Mouse (Mus musculus) megakaryocyte progenitor cell, adult 5-6 weeks (primary cell): Measurements from ENCODE around the gene Sept9. TPM values are rescaled to one million over a fixed set of nuclear protein-coding genes. Genes with fewer than 3 reads are reported as not detected.
A peak's percentile ranks its signal among the peaks of the same experiment; 100 is the strongest.

Experiments used
- ATAC-seq: replicated peaks from 2 replicates; pipeline ENCODE4 v1.8.0; 2016; ENCODE audit warnings: mild to moderate bottlenecking, moderate TSS enrichment, inconsistent platforms; ENCODE audit not compliant: poor library complexity
- total RNA-seq, 2 experiments: library from RNA; stranded (forward) in 1 of 2; stranded (reverse) in 1 of 2; fragments of 157-497, 149-512 nt in 1 of 2; fragments of 200-1000 nt in 1 of 2; gene quantifications; 2 replicates each; pipeline versions ENCODE4 v1.2.3 to v1.2.4; 2015 to 2017

The Sept9 gene
- total RNA-seq, 2 experiments from 2014 or later: 81.7 to 140 TPM

DNA sequence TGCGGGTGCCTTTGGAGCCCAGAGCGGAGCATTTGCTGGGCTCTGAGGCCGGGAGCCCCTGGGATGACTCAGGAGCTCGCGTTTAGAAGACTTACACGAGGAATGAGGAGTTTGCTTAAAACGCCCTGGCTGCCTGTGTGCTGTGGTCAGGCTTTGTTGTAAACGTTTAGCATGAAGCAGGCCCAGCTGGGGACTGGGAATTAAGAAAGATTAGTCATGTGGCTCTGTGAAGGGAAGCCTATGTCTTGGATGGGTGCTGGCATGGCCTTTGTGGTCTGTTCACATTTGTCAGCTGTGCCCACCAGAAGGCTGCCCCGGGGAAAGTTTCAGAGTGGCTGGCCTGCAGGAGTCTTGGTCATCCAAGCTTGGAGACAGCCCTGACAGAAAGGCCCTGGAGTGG is 61.2 kb downstream of the Sept9 start:
- no peak for ATAC-seq

DNA sequence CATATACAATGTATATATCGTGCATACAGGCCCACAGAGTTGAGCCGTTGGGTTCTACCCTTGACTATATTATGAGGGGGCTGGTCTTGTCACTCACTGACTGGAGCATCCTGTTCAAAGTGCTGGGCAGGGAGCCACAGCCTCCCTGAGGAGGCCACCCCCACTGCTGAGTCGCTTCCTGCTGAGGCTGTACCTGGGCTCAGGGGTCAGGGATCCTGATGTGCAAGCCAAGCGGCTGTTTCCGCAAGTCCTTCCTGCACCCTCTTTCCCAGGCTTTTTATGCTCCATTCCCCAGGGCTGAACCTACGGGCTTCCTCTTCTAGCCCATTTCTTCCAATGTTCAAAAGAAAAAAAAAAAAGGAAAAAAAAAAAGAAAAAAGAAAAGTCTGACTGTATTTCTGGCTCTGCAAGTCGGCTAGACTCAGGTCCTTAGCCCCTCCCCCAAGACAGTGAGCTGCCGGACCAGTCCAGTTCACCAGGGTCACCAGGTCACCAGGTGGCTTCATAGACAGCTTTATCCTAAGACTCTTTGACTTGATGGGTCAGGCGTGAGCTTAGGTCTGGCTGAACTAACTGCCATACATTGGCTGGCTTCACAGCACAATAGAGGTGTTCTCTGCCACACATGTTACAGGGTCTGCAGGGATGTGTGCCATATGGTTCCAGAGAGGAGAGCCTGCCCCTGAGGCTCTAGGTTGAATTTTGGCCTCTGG is 63.8 kb downstream of the Sept9 start:
- no peak for ATAC-seq

DNA sequence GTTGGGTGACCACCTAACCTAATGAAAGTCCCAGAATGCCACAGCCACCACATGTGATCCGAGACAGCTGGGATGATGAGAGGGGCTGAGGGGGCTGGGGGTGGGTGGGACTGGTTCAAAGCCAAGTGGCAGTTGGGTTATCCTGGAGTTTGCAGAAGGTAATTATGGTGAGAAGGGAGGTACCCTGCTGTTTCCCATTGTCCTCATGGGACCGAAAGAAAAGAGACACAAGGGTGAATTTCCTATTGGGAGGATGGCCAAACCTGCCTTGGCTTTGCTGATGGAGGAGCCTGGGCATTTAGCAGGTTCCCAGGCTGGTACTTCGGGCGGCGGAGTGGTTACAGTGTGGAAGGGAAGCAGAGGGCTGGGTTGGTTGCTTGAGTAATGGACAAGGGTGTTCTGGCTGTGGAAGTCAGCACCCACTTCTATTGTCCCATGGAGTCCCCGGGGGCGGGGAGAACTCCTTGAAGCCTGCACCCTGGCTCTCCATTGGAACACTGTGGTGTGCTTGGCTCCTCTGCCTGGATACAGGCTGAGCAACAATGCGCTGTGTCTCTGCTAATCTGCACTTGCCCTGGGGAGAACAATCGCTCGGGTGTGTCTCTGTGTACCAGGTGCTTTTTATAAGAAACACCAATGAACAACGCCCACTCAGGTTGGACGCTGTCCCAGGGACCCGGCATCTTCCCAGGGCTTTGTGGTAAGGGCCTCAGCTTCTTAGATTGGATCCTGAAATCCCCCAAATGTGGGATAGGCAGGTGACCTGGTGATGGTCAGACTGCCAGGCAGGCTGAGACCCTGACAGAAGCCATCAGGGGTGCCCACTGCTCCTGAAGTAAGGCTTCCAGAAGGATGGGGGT is 64.9 kb downstream of the Sept9 start:
- no peak for ATAC-seq

DNA sequence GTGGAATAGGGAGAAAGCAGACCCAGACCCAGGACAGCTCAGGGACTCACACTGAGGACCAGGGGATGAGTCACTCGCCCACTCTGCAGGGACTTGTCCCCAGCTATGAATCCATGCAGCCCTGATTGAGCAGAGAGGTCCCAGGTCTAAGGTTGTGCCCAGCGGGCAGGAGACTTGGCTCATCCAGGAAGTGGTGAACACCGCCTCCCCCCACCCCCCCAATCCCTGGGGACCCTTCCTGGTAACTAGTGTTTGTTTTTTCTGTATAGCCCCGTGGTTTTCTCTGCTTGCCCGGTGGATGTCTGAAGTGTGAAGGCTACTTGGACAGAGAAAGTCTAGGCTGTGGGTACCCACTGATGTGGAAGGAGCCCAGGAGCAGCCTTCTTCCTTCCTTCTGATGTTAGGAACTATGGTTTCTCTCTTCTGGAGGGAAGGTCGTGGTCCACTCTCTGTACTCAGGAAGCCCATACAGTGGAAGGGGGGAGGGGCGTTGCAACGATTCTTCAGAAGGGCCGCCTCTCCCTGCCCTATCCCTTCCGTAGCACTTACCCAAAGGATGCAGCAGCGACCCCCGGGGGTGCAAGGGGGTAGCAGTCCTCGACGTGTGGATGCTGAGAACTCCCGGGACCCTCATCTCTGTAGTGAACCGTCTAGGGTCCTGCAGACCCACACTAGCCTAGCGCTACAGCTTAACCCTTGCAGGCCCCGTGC is 66.0 kb downstream of the Sept9 start:
- ATAC-seq: no peak

DNA sequence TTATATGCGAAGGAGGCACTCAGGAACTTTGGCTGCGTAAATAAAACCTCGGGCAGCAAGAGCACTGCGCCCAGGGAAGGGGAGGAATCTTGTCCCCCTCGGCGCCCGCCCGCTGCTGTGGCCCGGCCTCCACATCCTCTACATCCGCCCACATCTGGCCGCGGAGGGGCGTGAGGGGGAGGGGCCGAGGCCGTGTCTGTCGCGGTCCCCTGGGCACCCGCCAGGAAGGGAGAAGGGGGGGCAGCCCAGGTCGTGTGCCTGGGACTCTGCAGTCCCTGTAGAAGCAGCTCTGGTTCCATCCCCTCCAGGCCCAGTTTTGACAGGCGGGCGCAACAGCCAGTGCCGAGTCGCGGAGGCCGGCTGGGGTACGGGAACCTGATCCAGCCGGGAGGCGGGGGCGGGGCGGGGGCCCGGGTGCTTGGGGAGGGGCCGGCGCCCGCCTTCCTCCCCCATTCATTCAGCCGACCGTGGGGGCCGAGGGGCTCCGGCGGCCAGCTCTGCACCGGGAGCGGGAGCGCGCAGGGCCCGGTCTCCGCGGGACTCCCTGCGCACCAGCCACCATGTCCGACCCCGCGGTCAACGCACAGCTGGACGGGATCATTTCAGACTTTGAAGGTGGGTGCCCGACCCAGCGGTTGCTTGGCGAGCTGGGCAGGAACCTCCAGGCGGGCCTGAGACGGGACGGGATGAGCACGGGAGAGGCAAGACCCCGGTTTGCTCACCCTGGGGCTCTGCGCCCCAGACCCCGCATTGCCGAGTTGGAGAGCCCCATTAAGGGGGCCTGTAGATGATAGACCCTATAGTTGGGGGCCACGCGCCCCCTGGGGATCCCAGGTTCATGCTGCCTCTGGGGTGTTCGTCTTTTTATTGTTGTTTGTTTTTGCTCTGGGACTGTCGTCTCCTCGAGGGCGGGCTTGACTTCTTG is 66.8 kb downstream of the Sept9 start:
- peak; percentile 73 for ATAC-seq

DNA sequence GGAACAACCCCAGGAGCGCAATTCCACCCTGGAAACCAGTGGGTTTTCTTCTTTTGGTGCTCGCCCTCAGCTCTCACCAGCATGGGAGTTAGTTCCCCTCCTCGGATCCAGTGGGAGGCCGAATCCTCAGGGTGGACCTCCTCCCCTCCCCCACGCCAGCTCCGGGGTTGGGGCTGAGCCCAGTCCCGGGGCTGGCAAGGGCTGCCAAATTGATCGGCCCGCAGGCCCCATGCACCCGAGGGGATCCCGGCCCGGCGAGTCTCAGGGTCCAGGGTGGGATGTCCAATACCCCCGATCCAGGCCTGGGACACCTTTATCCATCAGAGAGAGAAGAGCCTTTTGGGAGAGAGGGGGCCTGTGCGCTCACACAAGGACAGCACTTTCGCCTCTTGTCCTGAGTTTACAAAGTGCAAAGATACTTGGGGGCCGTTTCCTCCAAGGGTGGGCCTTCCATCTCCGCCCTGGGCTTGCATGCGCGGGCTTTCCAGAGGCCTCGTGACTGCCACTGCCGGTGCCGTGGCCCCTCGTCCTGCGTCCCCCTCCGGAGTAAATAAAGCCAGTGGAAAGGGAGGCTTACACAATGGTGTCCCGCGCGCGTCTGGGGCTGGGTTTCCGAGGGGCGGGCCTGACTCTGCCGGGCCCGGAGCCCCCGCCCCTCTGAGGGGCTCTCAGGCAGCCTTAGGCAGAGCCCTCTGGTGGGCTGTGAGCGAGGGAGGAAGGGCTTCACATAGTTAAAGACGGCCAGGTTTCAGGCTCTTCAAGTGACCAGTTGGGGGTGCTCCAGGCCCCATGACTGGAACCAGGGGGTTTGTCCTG is 67.7 kb downstream of the Sept9 start:
- peak; percentile 68 for ATAC-seq

DNA sequence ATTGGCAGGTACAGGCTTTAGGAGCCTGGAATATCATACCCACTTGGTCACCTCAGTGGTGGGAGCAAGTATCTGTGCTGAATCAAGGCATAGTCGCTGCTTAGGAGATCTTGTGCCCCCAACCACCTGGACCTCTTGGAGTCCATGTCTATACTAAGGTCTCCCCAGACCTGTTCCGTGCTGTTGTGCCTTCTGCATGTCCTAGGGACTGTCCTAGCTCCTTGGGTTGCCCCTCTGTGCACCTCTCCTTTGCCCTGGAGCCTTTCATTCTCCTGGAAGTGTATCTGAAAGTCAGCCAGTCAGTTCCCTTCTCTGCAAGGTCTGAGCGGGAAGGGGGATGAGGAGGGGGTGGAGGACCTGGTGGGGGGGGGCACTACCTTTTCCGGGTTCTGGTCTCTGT is 68.4 kb downstream of the Sept9 start:
- ATAC-seq: no peak

DNA sequence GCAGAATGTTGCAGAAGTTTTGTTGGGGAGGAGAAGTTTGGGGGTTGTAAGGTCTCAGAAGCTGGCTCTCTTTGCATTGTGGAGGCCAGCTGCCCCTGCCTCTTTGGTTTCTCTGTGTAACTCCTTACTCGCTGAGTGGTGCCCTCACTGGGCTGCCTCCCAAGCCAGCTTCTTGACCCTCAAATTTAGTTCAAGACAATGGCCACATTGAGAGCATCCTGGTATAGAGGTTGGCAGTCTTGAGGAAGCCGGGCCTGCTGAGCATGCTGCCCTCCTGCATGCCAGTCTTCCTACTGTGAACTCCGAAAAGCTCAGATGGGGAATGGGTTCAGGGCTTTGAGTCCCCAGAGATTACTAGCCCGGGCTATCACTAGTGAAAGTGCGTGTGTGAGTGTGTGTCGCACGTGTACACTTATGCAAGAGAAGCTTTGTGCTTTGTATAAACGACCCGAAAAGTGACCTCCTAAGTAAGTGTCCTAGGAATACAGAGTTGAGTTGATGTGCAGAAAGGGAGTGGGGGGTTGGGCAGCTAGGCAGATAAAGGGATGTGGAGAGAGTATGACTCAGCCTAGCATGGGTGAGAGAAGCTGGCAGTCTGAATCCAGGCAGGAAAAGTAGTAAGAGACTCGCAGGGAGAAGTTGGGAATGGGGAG is 69.0 kb downstream of the Sept9 start:
- ATAC-seq: no peak

DNA sequence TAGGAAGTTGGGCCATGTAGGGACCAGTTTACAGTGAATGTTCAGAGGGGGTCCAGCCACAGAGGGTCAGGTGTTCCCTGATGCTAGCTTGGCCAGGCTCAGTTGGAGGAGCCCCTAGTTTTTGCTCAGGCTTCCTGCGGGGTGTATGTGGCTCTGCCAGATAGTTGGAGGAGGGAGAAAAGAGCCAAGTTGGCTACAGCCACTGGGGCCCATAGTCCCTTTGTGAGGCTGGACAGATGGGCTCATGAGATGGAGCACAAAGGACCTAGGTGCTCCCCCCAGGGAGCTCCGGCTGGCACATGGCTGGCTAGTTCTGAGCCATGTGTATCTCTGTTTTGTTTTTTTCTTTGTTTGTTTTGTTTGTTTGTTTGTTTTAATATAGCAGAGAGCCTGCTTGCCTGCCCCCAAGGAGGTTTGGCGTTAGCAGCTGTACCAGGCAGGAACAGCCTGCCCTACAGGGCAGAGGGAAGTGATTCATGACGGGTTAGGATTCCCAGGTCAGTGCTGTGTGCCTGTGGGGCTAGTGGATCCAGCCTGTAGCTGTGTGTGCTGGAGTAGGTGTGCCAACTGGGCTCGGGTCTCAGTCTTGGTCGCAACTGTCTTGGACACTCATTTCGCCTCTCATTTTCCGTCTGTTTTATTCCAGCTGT is 69.7 kb downstream of the Sept9 start:
- ATAC-seq: no peak

DNA sequence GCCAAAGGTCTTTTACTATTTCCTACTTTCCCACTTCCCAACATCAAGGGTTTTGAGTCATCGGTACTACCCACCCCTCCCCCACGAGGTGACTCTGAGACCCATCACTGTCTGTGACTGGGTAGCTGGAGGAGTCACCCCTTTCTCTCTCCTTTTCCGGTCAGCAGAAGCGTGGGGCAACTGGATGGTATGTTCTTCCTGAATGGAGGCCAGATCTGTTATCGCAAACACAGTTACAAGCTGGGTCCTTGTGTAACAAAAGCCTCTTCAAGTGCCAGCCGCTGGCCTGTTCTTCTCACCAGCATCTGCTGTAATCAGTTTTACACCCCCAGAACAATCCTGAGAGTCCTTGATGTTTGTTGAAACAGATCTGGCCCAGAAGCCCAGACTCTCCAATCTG is 70.5 kb downstream of the Sept9 start:
- no peak for ATAC-seq

DNA sequence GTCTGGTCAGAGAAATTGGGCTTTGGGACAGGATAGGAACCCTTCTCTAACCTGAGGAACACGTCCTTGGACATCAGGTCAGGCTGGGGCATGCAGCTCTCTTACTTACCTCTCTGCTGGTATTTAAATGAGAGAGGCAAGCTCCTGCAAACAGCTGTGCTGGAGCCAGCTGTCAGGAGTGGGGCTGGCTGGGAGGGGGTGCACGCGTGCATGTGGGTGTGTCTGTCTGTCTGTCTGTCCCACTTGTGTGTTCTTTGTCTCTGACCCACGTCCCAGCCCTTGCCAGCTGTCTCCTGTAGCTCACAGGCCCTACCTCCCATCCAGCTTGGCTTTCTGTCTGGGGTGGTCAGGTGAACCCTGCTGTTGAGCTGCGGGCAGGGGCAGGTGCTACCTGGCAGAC is 75.5 kb downstream of the Sept9 start:
- ATAC-seq: no peak

DNA sequence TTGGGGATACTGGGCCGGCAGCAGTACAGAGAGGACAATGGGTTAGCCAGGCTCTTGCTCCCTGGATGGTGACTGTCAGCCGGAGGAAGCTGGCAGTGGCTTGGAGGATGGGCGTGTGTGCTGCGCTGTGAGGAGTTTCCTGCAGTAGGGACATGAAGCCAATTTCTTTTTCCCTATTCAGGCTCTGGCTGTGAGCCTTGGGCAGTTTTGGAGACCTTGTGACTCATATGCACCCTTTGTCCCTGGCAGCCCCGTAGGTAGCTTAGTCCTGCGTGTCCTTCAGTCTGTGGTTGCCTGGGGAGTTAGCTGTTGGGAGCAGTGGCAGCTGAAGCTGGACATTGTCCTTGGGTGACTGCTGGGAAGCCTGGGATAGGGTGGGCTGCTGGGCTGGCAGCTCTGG is 76.5 kb downstream of the Sept9 start:
- ATAC-seq: no peak

DNA sequence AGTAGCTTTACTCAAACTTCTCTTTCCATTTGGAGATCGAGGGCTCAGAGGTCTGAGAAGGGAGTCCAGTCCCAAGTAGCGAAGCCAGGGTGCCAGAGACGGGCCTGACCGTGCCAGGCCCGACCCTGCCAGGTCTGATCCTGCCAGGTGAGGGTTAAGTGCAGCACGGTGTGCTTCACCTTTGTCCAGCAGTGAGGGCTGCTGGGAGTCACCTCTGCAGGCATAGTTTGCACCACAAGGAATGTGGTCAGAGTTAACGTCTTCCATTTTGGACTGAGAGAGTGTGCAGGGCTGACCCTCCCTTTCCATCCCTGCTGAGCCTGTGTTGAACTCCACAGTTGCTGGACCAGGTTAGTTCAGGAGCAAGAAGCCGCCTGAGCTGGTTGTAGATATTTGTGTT is 77.5 kb downstream of the Sept9 start:
- no peak for ATAC-seq

DNA sequence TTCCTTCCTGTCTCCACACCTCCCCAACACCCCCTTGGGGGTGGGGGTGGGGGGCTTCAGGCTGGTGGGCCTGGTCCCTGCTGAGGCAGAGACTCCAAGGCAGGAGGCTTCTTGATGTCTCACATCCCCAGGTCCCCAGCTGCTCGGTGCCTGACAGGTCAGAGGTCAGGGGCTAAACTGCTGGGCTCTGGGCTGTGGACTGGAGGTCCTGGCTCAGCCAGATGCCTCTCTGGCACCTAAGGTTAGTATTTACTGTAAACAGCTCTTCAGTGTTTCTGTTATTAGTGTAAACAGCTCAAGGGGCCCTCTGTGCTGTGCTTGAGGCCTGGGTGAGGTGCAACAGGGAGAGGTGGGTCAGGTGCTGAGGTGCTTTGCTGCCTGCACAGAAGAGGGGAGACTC is 78.7 kb downstream of the Sept9 start:
- no peak for ATAC-seq

DNA sequence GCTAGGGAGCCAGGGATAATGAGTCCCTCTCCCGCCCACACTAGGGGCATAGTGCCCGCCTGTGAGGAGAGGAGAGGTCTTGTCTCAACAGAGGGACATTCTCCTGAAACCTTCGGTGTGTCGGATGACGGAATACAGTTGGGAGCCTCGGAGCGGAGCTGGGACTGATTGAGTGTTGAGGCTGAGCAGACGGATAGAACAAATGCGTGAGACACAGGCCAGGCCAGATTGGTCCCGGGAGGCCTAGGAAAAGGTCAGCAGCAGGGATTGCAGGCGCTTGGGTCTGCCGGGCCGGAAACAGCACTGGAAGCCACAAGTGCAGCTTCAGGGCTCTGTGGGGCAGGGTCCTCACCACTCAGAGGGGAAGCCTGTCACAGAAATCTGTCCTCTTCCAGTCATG is 79.1 kb downstream of the Sept9 start:
- no peak for ATAC-seq

DNA sequence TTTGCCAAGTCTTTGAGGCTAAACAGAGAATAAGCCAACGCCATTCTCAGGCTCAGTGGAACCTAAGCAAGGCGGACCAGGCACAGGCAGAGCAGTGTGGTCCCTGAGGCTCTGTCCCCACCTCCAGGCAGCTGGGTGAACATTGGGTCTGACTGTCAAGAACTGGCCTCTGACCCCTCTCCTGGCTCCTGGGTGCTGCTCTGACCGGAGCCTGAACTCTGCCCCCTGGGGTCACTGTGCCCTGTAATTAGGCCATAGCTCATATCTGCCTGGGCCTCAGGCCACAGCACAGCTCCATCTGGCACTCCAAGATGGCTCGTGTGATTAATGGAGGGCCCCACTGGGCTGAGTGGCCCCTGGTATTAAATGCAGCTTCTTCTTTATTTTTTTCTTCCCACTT is 80.5 kb downstream of the Sept9 start:
- ATAC-seq: no peak

DNA sequence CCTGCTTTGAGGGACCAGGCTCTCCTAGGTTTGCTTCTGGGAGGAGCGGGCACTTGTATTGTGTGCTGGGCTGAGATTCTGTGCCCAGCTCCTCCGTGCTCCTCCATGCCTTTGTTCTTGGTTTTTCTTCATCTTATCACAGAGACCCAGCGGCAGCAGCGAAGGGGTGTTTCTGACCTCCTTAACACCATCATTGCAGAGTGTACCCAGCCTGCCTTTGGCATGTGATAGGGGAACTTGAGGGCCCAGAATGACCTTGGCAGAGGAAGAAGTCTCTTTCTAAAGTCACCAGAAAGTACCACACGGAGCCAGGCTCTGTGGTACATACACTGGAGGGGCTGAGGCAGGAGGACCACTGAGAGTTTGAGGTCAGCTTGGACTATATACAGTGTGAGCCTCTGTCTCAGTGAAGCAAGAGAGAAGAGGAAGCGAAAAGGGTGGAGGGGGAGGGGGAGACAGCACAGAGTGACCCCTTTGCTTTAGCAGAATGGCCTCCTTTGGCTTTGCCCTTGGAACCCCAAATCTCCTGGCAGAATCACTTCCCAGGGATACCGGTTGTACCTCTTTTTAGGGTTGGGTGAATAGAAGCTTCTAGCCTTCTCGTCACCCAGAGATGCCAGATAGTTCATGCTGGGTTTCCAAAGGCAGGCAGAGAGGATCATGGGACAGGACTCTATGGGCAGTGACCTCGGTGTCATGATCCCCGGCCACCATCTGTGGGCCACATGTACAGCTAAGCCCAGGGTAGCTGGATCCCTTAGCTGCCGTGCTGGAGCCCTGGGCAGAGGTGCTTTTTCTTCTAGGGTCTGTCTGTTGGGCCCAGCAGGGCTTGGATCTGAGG is 83.8 kb downstream of the Sept9 start:
- peak; percentile 69 for ATAC-seq

DNA sequence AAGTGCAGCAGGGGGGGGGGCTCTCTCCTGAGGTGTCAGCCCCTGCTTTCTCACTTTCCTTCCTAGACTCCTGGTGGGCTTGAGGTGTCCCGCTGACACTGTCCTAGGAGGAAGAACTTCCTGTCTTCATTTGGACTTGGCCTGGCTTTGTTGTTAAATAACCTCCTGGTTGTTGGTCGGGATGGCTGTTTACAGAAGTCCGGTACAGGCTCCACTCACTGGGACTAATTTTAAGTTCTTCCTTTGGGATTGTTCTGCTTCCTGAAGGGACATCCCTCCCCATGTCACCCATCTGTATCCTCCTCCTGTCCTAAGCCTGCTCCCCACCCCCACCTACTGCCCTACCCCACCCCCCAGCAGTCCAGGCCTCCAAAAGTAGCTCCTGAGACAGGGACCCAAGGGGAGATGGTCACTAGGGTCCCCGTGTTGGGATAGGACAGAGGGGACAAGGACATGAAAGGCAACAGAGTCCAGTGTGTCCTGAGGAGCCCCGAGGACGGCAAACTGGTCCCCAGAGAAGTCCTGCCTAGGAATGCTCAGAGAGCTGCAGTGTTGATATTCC is 84.5 kb downstream of the Sept9 start:
- ATAC-seq: no peak
